Mouse (Mus musculus) T-cell, adult 66 days (primary cell): ENCODE results near the gene Vps4a. TPM values are rescaled to one million over a fixed set of nuclear protein-coding genes. Genes with fewer than 3 reads are reported as not detected.

Experiments
- total RNA-seq, 2 experiments: library from RNA; stranded (reverse); gene quantifications; 3 replicates in 1 of 2; 4 replicates in 1 of 2; pipeline ENCODE4 v1.2.4; 2023

The Vps4a gene
- 10 to 100 TPM; 45.9 to 50.3 TPM for total RNA-seq

DNA sequence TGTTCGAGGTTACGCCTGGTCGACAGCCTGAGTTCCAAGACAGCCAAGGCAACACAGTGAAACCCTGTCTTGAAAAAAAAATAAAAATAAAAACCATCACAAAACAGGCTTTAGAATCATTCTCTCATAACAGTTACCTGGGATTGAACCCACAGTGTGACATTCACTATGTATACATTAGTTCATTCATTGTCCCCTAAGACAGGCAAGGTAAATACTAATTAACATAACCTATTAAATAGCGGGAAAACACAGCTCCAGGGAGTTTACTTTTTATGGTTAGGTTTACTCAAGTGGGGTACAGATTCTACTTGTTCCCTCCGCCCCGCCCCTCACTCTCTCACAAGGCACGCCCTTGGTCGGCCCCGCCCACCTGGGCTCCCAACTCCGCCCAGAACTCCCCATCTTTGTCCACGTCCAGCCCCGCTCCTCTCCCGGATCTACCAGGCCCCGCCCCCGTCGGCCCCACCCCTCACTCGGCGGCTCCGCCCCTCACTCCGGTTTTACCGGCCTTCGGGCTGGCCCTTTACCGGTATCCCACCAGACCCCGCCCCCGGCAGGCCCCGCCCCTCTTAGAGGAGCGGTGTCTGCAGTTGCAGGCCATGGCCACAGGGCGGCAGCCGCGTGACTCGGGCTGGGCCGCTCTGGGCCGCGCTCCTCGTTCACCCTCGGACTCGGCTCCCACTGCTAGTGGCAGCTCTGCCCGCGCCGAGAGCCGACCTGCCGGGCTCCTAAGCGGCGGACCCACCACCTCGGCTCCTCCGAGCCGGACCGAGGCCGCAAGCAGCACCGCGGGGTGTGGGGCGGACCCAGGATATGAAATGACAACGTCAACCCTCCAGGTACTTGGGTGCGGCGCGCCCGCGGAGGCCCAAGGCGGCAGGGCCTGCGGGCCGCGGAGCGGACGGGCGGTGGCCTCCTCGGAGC lies at the start of gene Vps4a:
Gene Vps4a, plus strand, starts transcription at position 573 of the 927 bp plus-strand sequence.

DNA sequence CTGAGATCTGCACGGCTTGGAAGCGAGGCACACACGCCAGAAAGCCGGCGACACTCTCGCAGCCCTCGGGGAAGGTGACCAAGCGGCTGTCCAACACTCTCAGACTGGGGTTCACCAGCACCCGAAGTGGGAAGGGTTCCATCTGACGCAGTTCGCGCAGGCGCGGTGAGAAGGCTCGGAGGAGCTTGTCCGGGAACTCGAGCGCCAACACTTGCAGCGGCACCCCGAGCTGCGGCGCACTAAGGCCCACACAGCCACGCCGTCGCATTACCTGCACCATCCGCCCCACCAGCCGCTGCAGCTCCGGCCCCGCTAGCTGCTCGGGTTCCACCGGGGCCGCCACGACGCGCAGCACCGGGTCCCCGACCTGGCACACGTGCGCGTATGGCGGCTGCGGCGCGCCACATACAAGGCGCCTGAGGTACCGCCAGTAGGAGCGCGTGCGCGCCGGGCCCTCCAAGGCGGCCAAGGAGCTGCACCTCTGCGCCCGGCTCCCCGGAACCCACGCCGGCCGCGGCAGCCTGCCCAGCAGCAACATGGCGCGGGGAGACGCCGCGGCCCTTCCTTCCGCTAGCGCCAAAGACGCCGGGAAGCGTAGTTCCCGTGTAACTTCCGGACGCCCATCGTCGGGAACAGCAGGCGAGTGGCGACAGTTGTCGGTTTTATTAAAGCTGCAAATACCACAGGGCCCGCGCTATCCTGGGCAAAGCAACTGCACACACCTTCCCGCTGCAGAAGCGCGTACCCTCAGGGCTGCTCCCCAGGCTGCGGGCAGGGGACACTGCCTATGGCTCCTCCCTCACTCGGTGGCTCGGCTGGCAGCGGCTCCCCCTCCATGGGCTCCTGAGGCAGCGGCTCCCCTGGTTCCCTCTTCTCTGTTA lies 17.3 kb downstream of the Vps4a start, which contains the start of gene Pdf:
Gene Pdf, minus strand, starts transcription at position 554 of the 881 bp plus-strand sequence.

DNA sequence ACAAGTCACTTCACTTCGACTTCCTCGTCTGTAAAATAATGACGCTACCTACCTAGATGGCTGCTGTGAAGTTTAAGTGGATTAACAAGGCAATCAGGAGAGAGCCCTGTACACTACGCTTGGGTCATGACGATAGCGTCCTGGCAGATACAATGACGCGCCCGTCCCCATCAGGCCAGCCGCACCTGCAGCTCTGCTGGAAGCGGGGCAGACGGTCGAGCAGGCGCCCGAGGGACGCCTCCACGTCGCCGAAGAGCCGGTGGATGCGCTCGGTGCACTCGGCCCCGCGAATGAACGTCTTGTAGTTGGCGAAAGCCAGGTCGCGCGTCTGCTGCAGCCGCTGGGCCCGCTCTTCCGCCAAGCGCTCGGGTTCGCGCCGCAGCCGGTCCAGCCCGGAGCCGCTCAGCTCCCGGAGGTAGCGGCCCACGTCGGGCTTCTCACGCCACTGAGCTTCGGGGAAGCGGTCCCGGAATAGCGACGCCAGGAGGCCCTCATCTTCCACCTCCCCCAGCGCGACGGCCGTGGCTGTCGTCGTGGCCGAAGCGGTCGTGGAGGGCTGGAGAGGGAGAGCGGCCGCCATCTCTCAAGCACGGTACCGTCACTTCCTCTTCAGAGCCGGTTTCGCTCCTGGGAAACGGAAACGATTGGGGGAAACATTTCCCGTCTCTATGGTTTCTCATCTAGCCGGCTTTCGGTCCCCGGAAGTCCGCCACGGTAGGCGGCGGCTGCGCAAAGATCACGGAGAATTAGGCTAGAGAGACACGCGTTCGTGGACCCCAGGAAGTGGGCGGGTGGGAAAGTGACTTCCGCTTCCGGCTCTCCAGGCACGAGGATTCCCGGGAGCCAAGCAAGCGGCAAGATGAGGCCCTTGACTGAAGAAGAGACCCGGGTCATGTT lies 25.3 kb downstream of the Vps4a start, which contains the start of the genes Cog8 and Nip7:
Gene Cog8, minus strand, starts transcription at position 614 of the 897 bp plus-strand sequence.
Gene Nip7, plus strand, starts transcription at position 802 of the 897 bp plus-strand sequence.

DNA sequence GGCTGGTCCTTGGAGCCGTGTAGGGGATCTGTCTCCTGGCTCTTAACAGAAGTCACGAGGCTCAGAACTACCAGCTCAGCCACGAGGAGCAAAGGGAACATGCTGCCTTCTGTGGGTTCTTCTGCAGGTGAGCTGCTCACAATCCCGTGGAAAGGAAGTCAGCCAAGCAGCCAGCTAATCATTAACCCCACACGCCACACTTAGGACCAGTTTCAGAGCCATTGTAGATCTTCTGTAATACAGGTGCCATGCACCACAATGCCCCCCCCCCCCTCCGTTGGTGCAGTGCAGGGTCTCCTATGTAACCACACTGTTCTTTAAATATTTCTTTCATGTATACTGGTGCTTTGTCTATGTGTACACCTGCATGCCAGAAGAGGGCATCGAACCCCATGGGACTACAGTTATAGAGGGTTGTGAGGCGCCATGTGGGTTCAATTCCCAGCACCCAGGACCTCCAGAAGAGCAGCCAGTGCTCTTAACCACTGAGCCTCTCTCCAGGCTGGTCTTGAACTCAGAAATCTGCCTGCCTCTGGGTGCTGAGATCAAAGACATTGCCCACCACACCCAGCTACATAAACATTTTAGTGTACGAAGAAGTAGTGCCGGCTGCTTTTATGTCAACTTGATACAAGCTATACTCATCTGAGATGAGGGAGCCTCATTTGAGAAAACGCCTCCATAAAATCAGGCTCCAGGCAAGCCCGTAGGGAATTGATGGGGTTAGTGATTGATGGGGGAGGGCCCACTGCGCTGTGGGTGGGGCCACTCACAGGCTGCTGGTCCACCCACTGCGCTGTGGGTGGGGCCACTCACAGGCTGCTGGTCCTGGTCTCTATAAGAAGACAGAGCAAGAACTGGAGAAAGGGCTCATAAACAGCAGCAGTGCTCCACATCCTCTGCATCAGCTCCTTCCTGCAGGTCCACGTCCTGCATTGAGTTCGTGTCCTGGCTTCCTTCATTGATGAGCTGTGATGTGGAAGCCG lies 34.8 kb downstream of the Vps4a start, which contains the start of gene Tmed6:
Gene Tmed6, minus strand, starts transcription at position 134 of the 986 bp plus-strand sequence.

Other genes with a start within 250 kb of the Vps4a start
- 1 to 10 TPM; 1.2 to 1.8 TPM for gene Has3, start 161.0 kb upstream of the Vps4a start, total RNA-seq
- 10 to 100 TPM; 43.0 to 50.3 TPM for gene Utp4, start 137.6 kb upstream of the Vps4a start, total RNA-seq
- 10 to 100 TPM; 17.0 to 19.7 TPM for gene Sntb2, start 95.5 kb upstream of the Vps4a start, total RNA-seq
- gene Pdf, start 17.4 kb downstream of the Vps4a start, total RNA-seq = 10 to 100 TPM; 12.8 to 15.0 TPM
- 10 to 100 TPM; 36.7 to 44.7 TPM for gene Cog8, start 25.5 kb downstream of the Vps4a start, total RNA-seq
- 10 to 100 TPM; 71.2 to 74.7 TPM for gene Nip7, start 25.7 kb downstream of the Vps4a start, total RNA-seq
- not detected for gene Tmed6, start 34.4 kb downstream of the Vps4a start, total RNA-seq
- 10 to 100 TPM; 46.3 to 46.9 TPM for gene Terf2, start 65.3 kb downstream of the Vps4a start, total RNA-seq
- 10 to 100 TPM; 36.4 to 41.1 TPM for gene Cyb5b, start 119.4 kb downstream of the Vps4a start, total RNA-seq